Mouse (Mus musculus): ENCODE measurements around the gene Poldip3. TPM values are rescaled to one million over a fixed set of nuclear protein-coding genes. Genes with fewer than 3 reads are reported as not detected.
A peak's percentile ranks its signal among the peaks of the same experiment; 100 is the strongest.

The Poldip3 gene
- polyA plus RNA-seq, 1 experiment = 97.9 TPM

GRCm38 (mm10) chr15:83103111-83103510 lies 46.1 kb downstream of the Poldip3 start:
- Histone ChIP-seq H3K36me3 (ENCODE audit: control insufficient read depth, insufficient read depth, low read length, poor library complexity, severe bottlenecking) (no peaks in the 10 kb centered on the region), H3K4me1 (ENCODE audit: control insufficient read depth, insufficient read depth, low read length) (no peaks in the 10 kb centered on the region), H3K9me3 (replicated peaks; ENCODE audit: control insufficient read depth, insufficient read depth, low read length, poor library complexity, severe bottlenecking) (no peaks in the 10 kb centered on the region), H3K4me3 (ENCODE audit: low read depth, low read length) (no peak overlapping the region), H3K27me3 (ENCODE audit: control insufficient read depth, insufficient read depth, low read length, poor library complexity, severe bottlenecking) (no peaks in the 10 kb centered on the region), H3K27ac (ENCODE audit: insufficient read depth, low read length) (no peak overlapping the region), H3K9ac (ENCODE audit: low read depth, poor library complexity, severe bottlenecking) (no peak overlapping the region)
- no peak for TF ChIP-seq CTCF (IDR thresholded peaks at IDR 0.05; ENCODE audit: low read depth, low read length)
- TF ChIP-seq POLR2A (IDR thresholded peaks at IDR 0.05; ENCODE audit: insufficient read depth, low read length) = no peak
- no peak for TF ChIP-seq EP300 (IDR thresholded peaks at IDR 0.05; ENCODE audit: insufficient read depth, low read depth, low read length)

DNA sequence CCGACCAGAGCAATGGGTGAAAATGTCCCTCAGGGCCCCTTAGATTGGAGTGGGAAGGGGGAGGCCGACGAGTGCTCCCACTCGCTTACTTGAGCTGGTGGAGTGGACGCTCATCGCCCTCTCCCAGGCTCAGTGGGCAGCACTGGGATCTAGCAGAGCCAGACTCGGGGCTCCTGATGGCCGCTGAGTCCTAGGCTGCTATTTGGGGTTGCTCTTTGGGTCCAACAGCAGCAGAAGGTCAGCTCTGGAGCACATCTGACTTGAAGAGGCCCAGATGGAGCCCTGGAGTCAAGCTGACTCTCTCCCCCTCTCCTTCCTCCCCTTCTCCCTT lies 48.9 kb downstream of the Poldip3 start:
- H3K27me3 ChIP-seq (ENCODE audit: control insufficient read depth, insufficient read depth, low read length, poor library complexity, severe bottlenecking) = no peaks in the 10 kb centered on the region
- no peaks in the 10 kb centered on the region for H3K4me1 ChIP-seq (ENCODE audit: control insufficient read depth, insufficient read depth, low read length)
- no peak overlapping the region for H3K27ac ChIP-seq (ENCODE audit: insufficient read depth, low read length)
- no peaks in the 10 kb centered on the region for H3K36me3 ChIP-seq (ENCODE audit: control insufficient read depth, insufficient read depth, low read length, poor library complexity, severe bottlenecking)
- peak overlapping the region; percentile 61 for H3K4me3 ChIP-seq (ENCODE audit: low read depth, low read length)
- peak overlapping the region; percentile 35 for H3K9ac ChIP-seq (ENCODE audit: low read depth, poor library complexity, severe bottlenecking)
- TF ChIP-seq POLR2A (IDR thresholded peaks at IDR 0.05; ENCODE audit: insufficient read depth, low read length) (no peak), CTCF (IDR thresholded peaks at IDR 0.05; ENCODE audit: low read depth, low read length) (no peak), EP300 (IDR thresholded peaks at IDR 0.05; ENCODE audit: insufficient read depth, low read depth, low read length) (no peak)
- no peaks in the 10 kb centered on the region for H3K9me3 ChIP-seq (replicated peaks; ENCODE audit: control insufficient read depth, insufficient read depth, low read length, poor library complexity, severe bottlenecking)

- Histone ChIP-seq H3K9ac (ENCODE audit: low read depth, poor library complexity, severe bottlenecking) (peak overlapping the region; percentile 35), H3K9me3 (replicated peaks; ENCODE audit: control insufficient read depth, insufficient read depth, low read length, poor library complexity, severe bottlenecking) (no peaks in the 10 kb centered on the region), H3K27me3 (ENCODE audit: control insufficient read depth, insufficient read depth, low read length, poor library complexity, severe bottlenecking) (no peaks in the 10 kb centered on the region), H3K4me1 (ENCODE audit: control insufficient read depth, insufficient read depth, low read length) (no peaks in the 10 kb centered on the region), H3K4me3 (ENCODE audit: low read depth, low read length) (peak overlapping the region; percentile 66), H3K27ac (ENCODE audit: insufficient read depth, low read length) (no peak overlapping the region), H3K36me3 (ENCODE audit: control insufficient read depth, insufficient read depth, low read length, poor library complexity, severe bottlenecking) (no peaks in the 10 kb centered on the region)
- no peak for TF ChIP-seq POLR2A (IDR thresholded peaks at IDR 0.05; ENCODE audit: insufficient read depth, low read length)
- no peak for TF ChIP-seq CTCF (IDR thresholded peaks at IDR 0.05; ENCODE audit: low read depth, low read length)
- TF ChIP-seq EP300 (IDR thresholded peaks at IDR 0.05; ENCODE audit: insufficient read depth, low read depth, low read length) = no peak
Observed at GRCm38 (mm10) chr15:83099533-83100331, 49.5 kb downstream of the Poldip3 start.

DNA sequence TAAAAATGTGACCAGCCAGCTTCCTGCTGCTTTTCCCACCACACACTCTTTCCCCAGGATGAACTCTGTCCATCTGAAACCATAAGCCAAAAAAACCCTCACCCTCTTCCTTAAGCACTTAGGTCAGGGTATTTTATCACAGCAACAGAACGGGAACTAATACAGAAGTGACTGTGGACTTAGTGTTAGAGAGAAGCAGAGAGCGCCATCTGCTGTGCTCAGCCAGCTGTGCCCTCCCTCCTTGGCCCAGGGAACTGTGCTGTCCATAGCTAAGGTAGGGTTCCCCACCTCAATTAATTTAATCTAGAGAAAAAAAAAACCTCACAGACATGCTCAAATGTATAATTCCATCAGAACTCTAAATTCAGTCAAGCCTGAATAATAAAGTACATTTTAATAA lies 53.2 kb downstream of the Poldip3 start:
- no peaks in the 10 kb centered on the region for H3K4me1 ChIP-seq (ENCODE audit: control insufficient read depth, insufficient read depth, low read length)
- TF ChIP-seq POLR2A (IDR thresholded peaks at IDR 0.05; ENCODE audit: insufficient read depth, low read length) (no peak), EP300 (IDR thresholded peaks at IDR 0.05; ENCODE audit: insufficient read depth, low read depth, low read length) (no peak), CTCF (IDR thresholded peaks at IDR 0.05; ENCODE audit: low read depth, low read length) (peak; percentile 85)
- no peak overlapping the region for H3K9ac ChIP-seq (ENCODE audit: low read depth, poor library complexity, severe bottlenecking)
- H3K27me3 ChIP-seq (ENCODE audit: control insufficient read depth, insufficient read depth, low read length, poor library complexity, severe bottlenecking) = no peaks in the 10 kb centered on the region
- H3K27ac ChIP-seq (ENCODE audit: insufficient read depth, low read length) = no peak overlapping the region
- H3K9me3 ChIP-seq (replicated peaks; ENCODE audit: control insufficient read depth, insufficient read depth, low read length, poor library complexity, severe bottlenecking) = no peaks in the 10 kb centered on the region
- H3K4me3 ChIP-seq (ENCODE audit: low read depth, low read length) = no peak overlapping the region
- no peaks in the 10 kb centered on the region for H3K36me3 ChIP-seq (ENCODE audit: control insufficient read depth, insufficient read depth, low read length, poor library complexity, severe bottlenecking)

DNA sequence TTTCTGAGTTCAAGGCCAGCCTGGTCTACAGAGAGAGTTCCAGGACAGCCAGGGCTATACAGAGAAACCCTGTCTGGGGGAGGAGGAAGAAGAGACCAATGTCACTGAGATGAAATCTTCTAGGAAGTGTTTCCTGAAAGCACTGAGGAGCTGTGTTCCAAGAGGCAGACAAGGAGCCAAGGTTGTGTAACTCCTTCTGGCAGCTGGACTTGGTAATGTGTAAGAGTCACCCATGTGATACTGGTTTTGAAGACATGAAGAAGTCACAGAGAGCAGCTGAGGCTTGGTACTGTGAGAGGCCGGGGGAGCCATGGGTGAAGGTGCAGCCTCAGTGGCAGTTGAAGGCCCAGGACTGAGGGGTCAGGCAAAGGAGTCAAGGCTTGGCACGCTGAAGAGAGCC lies 55.5 kb downstream of the Poldip3 start:
- TF ChIP-seq POLR2A (IDR thresholded peaks at IDR 0.05; ENCODE audit: insufficient read depth, low read length) = no peak
- TF ChIP-seq CTCF (IDR thresholded peaks at IDR 0.05; ENCODE audit: low read depth, low read length) = no peak
- TF ChIP-seq EP300 (IDR thresholded peaks at IDR 0.05; ENCODE audit: insufficient read depth, low read depth, low read length) = no peak
- no peak overlapping the region for H3K9ac ChIP-seq (ENCODE audit: low read depth, poor library complexity, severe bottlenecking)
- no peaks in the 10 kb centered on the region for H3K9me3 ChIP-seq (replicated peaks; ENCODE audit: control insufficient read depth, insufficient read depth, low read length, poor library complexity, severe bottlenecking)
- no peaks in the 10 kb centered on the region for H3K36me3 ChIP-seq (ENCODE audit: control insufficient read depth, insufficient read depth, low read length, poor library complexity, severe bottlenecking)
- H3K4me1 ChIP-seq (ENCODE audit: control insufficient read depth, insufficient read depth, low read length) = peaks cover 3% of the 10 kb centered on the region
- H3K4me3 ChIP-seq (ENCODE audit: low read depth, low read length) = no peak overlapping the region
- no peak overlapping the region for H3K27ac ChIP-seq (ENCODE audit: insufficient read depth, low read length)
- no peaks in the 10 kb centered on the region for H3K27me3 ChIP-seq (ENCODE audit: control insufficient read depth, insufficient read depth, low read length, poor library complexity, severe bottlenecking)

DNA sequence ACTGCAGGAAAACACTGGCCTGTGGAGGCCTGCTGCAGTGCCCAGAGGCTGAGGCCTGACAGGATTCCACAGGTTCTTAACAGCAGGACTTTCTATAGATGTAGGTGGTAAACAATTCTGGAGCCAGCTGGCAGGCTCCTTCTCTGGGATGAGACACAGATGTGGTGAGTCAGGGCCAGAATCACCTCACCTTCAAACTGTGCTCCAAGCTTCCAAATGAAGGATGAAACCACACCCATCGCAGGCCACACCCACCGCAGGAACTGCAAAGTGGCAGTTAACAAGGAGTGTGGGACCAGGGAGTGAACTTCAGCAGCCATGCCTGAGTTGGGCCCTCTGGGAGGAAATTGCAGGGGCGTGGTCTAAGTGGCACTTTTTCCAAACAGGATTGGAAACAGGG lies 58.3 kb downstream of the Poldip3 start:
- peaks cover 5% of the 10 kb centered on the region for H3K4me1 ChIP-seq (ENCODE audit: control insufficient read depth, insufficient read depth, low read length)
- H3K27ac ChIP-seq (ENCODE audit: insufficient read depth, low read length) = 0 out of 2 replicates have a peak overlapping the region, but pooled peaks have one; percentile 11
- no peak overlapping the region for H3K4me3 ChIP-seq (ENCODE audit: low read depth, low read length)
- TF ChIP-seq CTCF (IDR thresholded peaks at IDR 0.05; ENCODE audit: low read depth, low read length) (no peak), EP300 (IDR thresholded peaks at IDR 0.05; ENCODE audit: insufficient read depth, low read depth, low read length) (peak; percentile 67; the same call in 1 of the 2 replicates)
- no peaks in the 10 kb centered on the region for H3K27me3 ChIP-seq (ENCODE audit: control insufficient read depth, insufficient read depth, low read length, poor library complexity, severe bottlenecking)
- H3K9ac ChIP-seq (ENCODE audit: low read depth, poor library complexity, severe bottlenecking) = no peak overlapping the region
- no peaks in the 10 kb centered on the region for H3K36me3 ChIP-seq (ENCODE audit: control insufficient read depth, insufficient read depth, low read length, poor library complexity, severe bottlenecking)
- no peaks in the 10 kb centered on the region for H3K9me3 ChIP-seq (replicated peaks; ENCODE audit: control insufficient read depth, insufficient read depth, low read length, poor library complexity, severe bottlenecking)

Measured in ES-Bruce4 (cell line).